Mouse (Mus musculus): ENCODE measurements around the gene Zfp62. TPM values are rescaled to one million over a fixed set of nuclear protein-coding genes. Genes with fewer than 3 reads are reported as not detected.
A peak's percentile ranks its signal among the peaks of the same experiment; 100 is the strongest.

Zfp62 gene
- total RNA-seq, 1 experiment, result 25.2 TPM

- peaks cover 4% of the 10 kb centered on the region; the same call in 1 of the 2 replicates for H3K36me3 ChIP-seq (ENCODE audit: control insufficient read depth, insufficient read depth, low read length, poor library complexity, severe bottlenecking)
- H3K4me3 ChIP-seq (ENCODE audit: insufficient read depth in 1 of 2, low read depth in 1 of 2, low read length in 2 of 2, poor library complexity in 1 of 2, severe bottlenecking in 1 of 2), result no peak overlapping the region
- peaks cover 2 to 12% of the 10 kb centered on the region in 2 experiments; a peak in 1 of 4 replicates for H3K4me1 ChIP-seq (ENCODE audit: control insufficient read depth in 2 of 2, insufficient read depth in 2 of 2, low read length in 2 of 2, poor library complexity in 1 of 2)
- no peak for DNase-seq (ENCODE audit: low read depth, low spot score)
- H3K9ac ChIP-seq (ENCODE audit: insufficient read depth, low read depth, low read length, poor library complexity, severe bottlenecking), result no peak overlapping the region
- H3K27ac ChIP-seq (ENCODE audit: insufficient read depth, low read depth, low read length, poor library complexity, severe bottlenecking), result no peak overlapping the region
- H3K9me3 ChIP-seq (ENCODE audit: control insufficient read depth, insufficient read depth, low read depth, low read length), result no peaks in the 10 kb centered on the region
- in situ Hi-C loops (cut with MboI; ENCODE audit: low sequenced_read_pairs in 2 of 2, unreplicated experiment in 2 of 2), result loop anchor here in 1 of 2 experiments (25.0 kb wide), 1 partner anchor 397 kb away; the partner anchor contains the start of gene Irgm1
- TF ChIP-seq CHD2 (IDR thresholded peaks at IDR 0.05; ENCODE audit: low read depth, low read length), result no peak
- no peak for TF ChIP-seq HCFC1 (IDR thresholded peaks at IDR 0.05; ENCODE audit: borderline replicate concordance, insufficient read depth, low read length)
- no peak for TF ChIP-seq ZC3H11A (IDR thresholded peaks at IDR 0.05; ENCODE audit: borderline replicate concordance, low read depth, low read length)
- no peak for TF ChIP-seq ZNF384 (IDR thresholded peaks at IDR 0.05; ENCODE audit: low read depth, low read length)
- no peak for TF ChIP-seq MAFK (IDR thresholded peaks at IDR 0.05; ENCODE audit: insufficient read depth, low read depth, low read length)
Observed at GRCm38 (mm10) chr11:49259296-49259695, 56.2 kb downstream of the Zfp62 start.

GRCm38 (mm10) chr11:49259829-49260228 lies 56.7 kb downstream of the Zfp62 start:
- Histone ChIP-seq H3K4me3 (ENCODE audit: insufficient read depth in 1 of 2, low read depth in 1 of 2, low read length in 2 of 2, poor library complexity in 1 of 2, severe bottlenecking in 1 of 2) (no peak overlapping the region; a peak in 1 of 4 replicates), H3K4me1 (ENCODE audit: control insufficient read depth in 2 of 2, insufficient read depth in 2 of 2, low read length in 2 of 2, poor library complexity in 1 of 2) (peaks cover 2 to 12% of the 10 kb centered on the region in 2 experiments; a peak in 1 of 4 replicates), H3K9me3 (ENCODE audit: control insufficient read depth, insufficient read depth, low read depth, low read length) (no peaks in the 10 kb centered on the region), H3K36me3 (ENCODE audit: control insufficient read depth, insufficient read depth, low read length, poor library complexity, severe bottlenecking) (peaks cover 2% of the 10 kb centered on the region; the same call in 1 of the 2 replicates), H3K9ac (ENCODE audit: insufficient read depth, low read depth, low read length, poor library complexity, severe bottlenecking) (no peak overlapping the region), H3K27ac (ENCODE audit: insufficient read depth, low read depth, low read length, poor library complexity, severe bottlenecking) (no peak overlapping the region)
- TF ChIP-seq MAFK (IDR thresholded peaks at IDR 0.05; ENCODE audit: insufficient read depth, low read depth, low read length) (no peak), ZNF384 (IDR thresholded peaks at IDR 0.05; ENCODE audit: low read depth, low read length) (no peak), ZC3H11A (IDR thresholded peaks at IDR 0.05; ENCODE audit: borderline replicate concordance, low read depth, low read length) (no peak), HCFC1 (IDR thresholded peaks at IDR 0.05; ENCODE audit: borderline replicate concordance, insufficient read depth, low read length) (no peak), CHD2 (IDR thresholded peaks at IDR 0.05; ENCODE audit: low read depth, low read length) (no peak)
- no peak for DNase-seq (ENCODE audit: low read depth, low spot score)
- in situ Hi-C loops (cut with MboI; ENCODE audit: low sequenced_read_pairs in 2 of 2, unreplicated experiment in 2 of 2), result loop anchor here (10.0 to 25.0 kb wide), 2 partner anchors 385 to 398 kb away; partner anchors contain the start of gene Irgm1 (in 2 of the 2)

GRCm38 (mm10) chr11:49260598-49261312 lies 57.7 kb downstream of the Zfp62 start:
- peak overlapping the region; percentile 3 to 50; a peak in 3 of 4 replicates for H3K4me3 ChIP-seq (ENCODE audit: insufficient read depth in 1 of 2, low read depth in 1 of 2, low read length in 2 of 2, poor library complexity in 1 of 2, severe bottlenecking in 1 of 2)
- DNase-seq (ENCODE audit: low read depth, low spot score), result no peak
- H3K36me3 ChIP-seq (ENCODE audit: control insufficient read depth, insufficient read depth, low read length, poor library complexity, severe bottlenecking), result peaks cover 2% of the 10 kb centered on the region; the same call in 1 of the 2 replicates
- in situ Hi-C loops (cut with MboI; ENCODE audit: low sequenced_read_pairs in 2 of 2, unreplicated experiment in 2 of 2), result loop anchor here (10.0 to 25.0 kb wide), 2 partner anchors 386 to 398 kb away; partner anchors contain the start of gene Irgm1 (in 2 of the 2)
- no peak overlapping the region for H3K27ac ChIP-seq (ENCODE audit: insufficient read depth, low read depth, low read length, poor library complexity, severe bottlenecking)
- TF ChIP-seq ZNF384 (IDR thresholded peaks at IDR 0.05; ENCODE audit: low read depth, low read length), result no peak
- TF ChIP-seq MAFK (IDR thresholded peaks at IDR 0.05; ENCODE audit: insufficient read depth, low read depth, low read length), result no peak
- no peak for TF ChIP-seq CHD2 (IDR thresholded peaks at IDR 0.05; ENCODE audit: low read depth, low read length)
- TF ChIP-seq ZC3H11A (IDR thresholded peaks at IDR 0.05; ENCODE audit: borderline replicate concordance, low read depth, low read length), result no peak
- TF ChIP-seq HCFC1 (IDR thresholded peaks at IDR 0.05; ENCODE audit: borderline replicate concordance, insufficient read depth, low read length), result no peak
- peaks cover 2 to 12% of the 10 kb centered on the region in 2 experiments; a peak in 1 of 4 replicates for H3K4me1 ChIP-seq (ENCODE audit: control insufficient read depth in 2 of 2, insufficient read depth in 2 of 2, low read length in 2 of 2, poor library complexity in 1 of 2)
- H3K9me3 ChIP-seq (ENCODE audit: control insufficient read depth, insufficient read depth, low read depth, low read length), result no peaks in the 10 kb centered on the region
- H3K9ac ChIP-seq (ENCODE audit: insufficient read depth, low read depth, low read length, poor library complexity, severe bottlenecking), result no peak overlapping the region

GRCm38 (mm10) chr11:49261313-49261855 lies 58.3 kb downstream of the Zfp62 start:
- Histone ChIP-seq H3K9ac (ENCODE audit: insufficient read depth, low read depth, low read length, poor library complexity, severe bottlenecking) (no peak overlapping the region), H3K4me1 (ENCODE audit: control insufficient read depth in 2 of 2, insufficient read depth in 2 of 2, low read length in 2 of 2, poor library complexity in 1 of 2) (peaks cover 2 to 12% of the 10 kb centered on the region in 2 experiments; a peak in 1 of 4 replicates), H3K9me3 (ENCODE audit: control insufficient read depth, insufficient read depth, low read depth, low read length) (no peaks in the 10 kb centered on the region), H3K27ac (ENCODE audit: insufficient read depth, low read depth, low read length, poor library complexity, severe bottlenecking) (no peak overlapping the region), H3K4me3 (ENCODE audit: insufficient read depth in 1 of 2, low read depth in 1 of 2, low read length in 2 of 2, poor library complexity in 1 of 2, severe bottlenecking in 1 of 2) (peak overlapping the region; percentile 3 to 50; a peak in 3 of 4 replicates), H3K36me3 (ENCODE audit: control insufficient read depth, insufficient read depth, low read length, poor library complexity, severe bottlenecking) (peaks cover 2% of the 10 kb centered on the region; the same call in 1 of the 2 replicates)
- in situ Hi-C loops (cut with MboI; ENCODE audit: low sequenced_read_pairs in 2 of 2, unreplicated experiment in 2 of 2), result loop anchor here (10.0 to 25.0 kb wide), 2 partner anchors 387 to 399 kb away; partner anchors contain the start of gene Irgm1 (in 2 of the 2)
- no peak for DNase-seq (ENCODE audit: low read depth, low spot score)
- TF ChIP-seq CHD2 (IDR thresholded peaks at IDR 0.05; ENCODE audit: low read depth, low read length) (no peak), HCFC1 (IDR thresholded peaks at IDR 0.05; ENCODE audit: borderline replicate concordance, insufficient read depth, low read length) (no peak), MAFK (IDR thresholded peaks at IDR 0.05; ENCODE audit: insufficient read depth, low read depth, low read length) (no peak), ZC3H11A (IDR thresholded peaks at IDR 0.05; ENCODE audit: borderline replicate concordance, low read depth, low read length) (no peak), ZNF384 (IDR thresholded peaks at IDR 0.05; ENCODE audit: low read depth, low read length) (no peak)

Data from ES-E14 (cell line).